Mouse (Mus musculus) ES-Bruce4 (cell line): ENCODE results near the gene Ntn4.

Experiments
- CTCF ChIP-seq: IDR thresholded peaks from one replicate; pipeline ENCODE4 v1.8.1; 2011; ENCODE audit warnings: low read depth, low read length
- EP300 ChIP-seq: IDR thresholded peaks from 2 replicates; pipeline ENCODE4 v1.6.1; 2011; ENCODE audit warnings: low read depth, low read length; ENCODE audit not compliant: insufficient read depth
- POLR2A ChIP-seq: IDR thresholded peaks from one replicate; pipeline ENCODE4 v1.8.1; 2011; ENCODE audit warnings: low read length; ENCODE audit not compliant: insufficient read depth

- TF ChIP-seq CTCF: no peak
- TF ChIP-seq EP300: no peak
- no peak for TF ChIP-seq POLR2A
Observed at GRCm38 (mm10) chr10:93641821-93642746, 1.6 kb downstream of the Ntn4 start.
